Mouse (Mus musculus) CH12.LX (cell line): ENCODE measurements at regions not wholly inside any gene's neighbourhood (a gene's known extent, or its start where the extent isn't known, plus 50 kb on each side); places are given as distances from the start of the nearest gene placed in this dataset.

Experiments used
- CHD2 ChIP-seq: IDR thresholded peaks from 2 replicates; pipeline ENCODE4 v1.6.1; 2011; ENCODE audit warnings: low read length, improper control_type of control experiment
- CTCF ChIP-seq, 2 experiments: IDR thresholded peaks in 1 of 2; conservative IDR thresholded peaks in 1 of 2; 2 replicates each; pipeline ENCODE4 v1.5.1; 2011 to 2012; ENCODE audit warnings: low read depth in 2 of 2, low read length in 2 of 2, improper control_type of control experiment in 1 of 2, inconsistent platforms in 1 of 2, mild to moderate bottlenecking in 1 of 2, moderate library complexity in 1 of 2
- E2F4 ChIP-seq: IDR thresholded peaks from 2 replicates; pipeline ENCODE4 v1.6.1; 2011; ENCODE audit warnings: low read depth, low read length, improper control_type of control experiment; ENCODE audit not compliant: insufficient replicate concordance
- GABPA ChIP-seq: IDR thresholded peaks from 2 replicates; pipeline ENCODE4 v1.6.1; 2012; ENCODE audit warnings: low read depth, low read length, improper control_type of control experiment, inconsistent platforms; ENCODE audit not compliant: insufficient replicate concordance
- IRF4 ChIP-seq: IDR thresholded peaks from 2 replicates; pipeline ENCODE4 v1.6.1; 2014; ENCODE audit warnings: low read depth, mild to moderate bottlenecking, inconsistent platforms, low read length, improper control_type of control experiment
- JUN ChIP-seq: IDR thresholded peaks from 2 replicates; pipeline ENCODE4 v1.6.1; 2011; ENCODE audit warnings: low read depth, mild to moderate bottlenecking, low read length, improper control_type of control experiment, moderate library complexity; ENCODE audit not compliant: insufficient read depth
- JUND ChIP-seq: conservative IDR thresholded peaks from 2 replicates; pipeline ENCODE4 v1.6.1; 2011; ENCODE audit warnings: low read depth, low read length, improper control_type of control experiment
- KAT2A ChIP-seq: IDR thresholded peaks from 2 replicates; pipeline ENCODE4 v1.6.1; 2012; ENCODE audit warnings: low read length, improper control_type of control experiment, inconsistent platforms; ENCODE audit not compliant: insufficient replicate concordance
- MYC ChIP-seq: IDR thresholded peaks from 2 replicates; pipeline ENCODE4 v1.6.1; 2011; ENCODE audit warnings: low read depth, mild to moderate bottlenecking, improper control_type of control experiment, low read length
- NELFE ChIP-seq: IDR thresholded peaks from 2 replicates; pipeline ENCODE4 v1.6.1; 2011; ENCODE audit warnings: low read depth, low read length, improper control_type of control experiment
- POLR2A ChIP-seq: IDR thresholded peaks from 2 replicates; pipeline ENCODE4 v1.6.1; 2011; ENCODE audit warnings: low read depth, mild to moderate bottlenecking, improper control_type of control experiment, low read length
- RAD21 ChIP-seq: IDR thresholded peaks from 2 replicates; pipeline ENCODE4 v1.6.1; 2011; ENCODE audit warnings: low read depth, mild to moderate bottlenecking, low read length, improper control_type of control experiment, moderate library complexity
- TBP ChIP-seq: conservative IDR thresholded peaks from 2 replicates; pipeline ENCODE4 v1.6.1; 2011; ENCODE audit warnings: low read depth, low read length, improper control_type of control experiment
- USF1 ChIP-seq: IDR thresholded peaks from 2 replicates; pipeline ENCODE4 v1.6.1; 2014; ENCODE audit warnings: low read depth, mild to moderate bottlenecking, inconsistent platforms, low read length, improper control_type of control experiment

GRCm38 (mm10) chr15:87842097-87842496 lies 298.0 kb downstream of the Fam19a5 start:
- no peak for TF ChIP-seq POLR2A
- no peak for TF ChIP-seq GABPA
- no peak for TF ChIP-seq CTCF (conservative IDR thresholded peaks at IDR 0.05 in 1 of 2, IDR thresholded peaks at IDR 0.05 in 1 of 2; ENCODE audit: low read depth in 2 of 2, low read length in 2 of 2)
- no peak for TF ChIP-seq CHD2
- no peak for TF ChIP-seq RAD21
- TF ChIP-seq JUND: no peak
- TF ChIP-seq JUN: no peak
- no peak for TF ChIP-seq E2F4
- no peak for TF ChIP-seq USF1
- TF ChIP-seq NELFE: no peak
- no peak for TF ChIP-seq MYC
- TF ChIP-seq KAT2A: no peak
- no peak for TF ChIP-seq IRF4
- TF ChIP-seq TBP: no peak
